Mouse (Mus musculus): ENCODE measurements around the gene Apc2. TPM values are rescaled to one million over a fixed set of nuclear protein-coding genes. Genes with fewer than 3 reads are reported as not detected.
A peak's percentile ranks its signal among the peaks of the same experiment; 100 is the strongest.
"Not testable (repeated sequence)": the region's sequence is repeated elsewhere in the genome, so short reads cannot be mapped to it uniquely, and the experiment has no call there.

Apc2 gene
- under 1 TPM in 1 of 2 experiments, not detected in 1; 0.82 TPM for polyA plus RNA-seq (2017; shearing (Covaris generic))

DNA sequence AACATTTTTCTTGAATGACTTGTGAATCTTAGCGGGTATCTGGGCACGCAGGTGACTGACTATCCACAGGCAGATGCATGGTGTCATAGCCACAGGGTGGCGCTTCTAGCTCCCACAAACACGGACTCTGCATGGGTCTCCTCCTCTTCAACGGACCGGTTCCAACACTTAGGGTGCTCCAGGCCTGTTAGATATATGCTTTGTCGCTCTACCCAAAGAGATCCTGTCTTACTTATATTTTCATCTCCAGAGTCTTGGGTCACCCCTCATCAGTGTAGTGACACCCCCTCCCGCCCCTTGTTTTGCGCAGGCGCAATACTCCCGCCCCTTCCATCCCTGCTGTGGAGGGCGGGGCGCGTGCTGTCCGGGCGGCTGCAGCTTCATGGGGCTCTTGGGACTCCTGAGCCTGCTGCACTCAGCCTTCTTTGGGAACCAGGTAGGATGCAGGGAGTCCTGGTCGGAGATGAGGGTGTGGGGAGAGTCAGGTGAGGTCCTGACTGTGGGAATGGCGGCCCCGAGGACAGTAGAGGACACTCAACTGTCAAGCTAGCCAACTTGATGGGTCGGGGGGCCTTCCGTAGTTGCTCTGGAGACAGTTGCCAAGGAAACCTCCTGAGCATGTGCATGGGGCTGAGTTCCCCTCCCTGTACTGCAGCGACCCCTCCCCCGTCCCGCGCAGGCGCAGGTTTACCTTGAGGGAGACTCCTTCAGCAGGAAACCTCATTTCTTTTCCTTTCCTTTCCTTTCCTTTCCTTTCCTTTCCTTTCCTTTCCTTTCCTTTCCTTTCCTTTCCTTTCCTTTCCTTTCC is at the start of gene Apc2:
Gene Apc2, plus strand, starts transcription at position 360 of the 808 bp plus-strand sequence.
- ATAC-seq: peak; percentile 40

DNA sequence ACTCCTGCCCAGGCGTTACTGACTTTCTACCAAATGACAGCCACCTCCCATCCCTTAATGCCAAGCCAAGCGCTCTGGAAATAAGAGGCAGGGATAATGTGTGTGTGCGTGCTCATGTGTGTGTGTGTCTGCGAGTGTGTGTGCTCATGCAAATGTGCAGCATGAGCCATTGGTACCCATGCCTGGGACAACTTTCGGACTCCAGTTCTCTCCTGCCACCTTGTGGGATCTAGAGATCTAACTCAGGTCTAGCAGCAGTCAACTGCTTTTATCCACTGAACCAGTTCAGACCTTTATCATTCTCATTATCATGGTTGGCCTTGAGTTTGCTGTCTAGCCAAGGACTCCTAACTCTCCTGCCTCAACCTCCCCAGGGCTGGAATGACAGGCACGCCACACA is 47.9 kb upstream of the Apc2 start:
- no peak for ATAC-seq

DNA sequence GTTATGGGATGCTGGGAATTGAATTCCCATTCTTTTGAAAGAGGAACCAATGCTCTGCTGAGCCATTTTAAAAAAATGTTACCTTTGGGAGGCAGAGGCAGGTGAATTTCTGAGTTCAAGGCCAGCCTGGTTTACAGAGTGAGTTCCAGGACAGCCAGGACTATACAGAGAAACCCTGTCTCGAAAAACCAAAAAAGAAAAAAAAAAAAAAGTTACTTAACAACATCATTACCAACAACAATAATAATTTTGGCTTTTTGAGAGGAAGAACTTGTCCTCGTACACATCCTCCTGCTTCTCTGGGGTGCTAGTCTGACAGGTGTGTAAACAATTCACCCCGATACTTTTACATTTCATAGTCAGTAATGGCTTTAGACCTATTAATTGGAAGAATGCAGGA is 47.3 kb upstream of the Apc2 start:
- not testable (repeated sequence) for ATAC-seq

- peak; percentile 79 for ATAC-seq
Observed at GRCm38 (mm10) chr10:80248971-80249640, 46.7 kb upstream of the Apc2 start, which contains the start of gene Ndufs7. Gene Ndufs7, plus strand, starts transcription at chr10:80249121.

DNA sequence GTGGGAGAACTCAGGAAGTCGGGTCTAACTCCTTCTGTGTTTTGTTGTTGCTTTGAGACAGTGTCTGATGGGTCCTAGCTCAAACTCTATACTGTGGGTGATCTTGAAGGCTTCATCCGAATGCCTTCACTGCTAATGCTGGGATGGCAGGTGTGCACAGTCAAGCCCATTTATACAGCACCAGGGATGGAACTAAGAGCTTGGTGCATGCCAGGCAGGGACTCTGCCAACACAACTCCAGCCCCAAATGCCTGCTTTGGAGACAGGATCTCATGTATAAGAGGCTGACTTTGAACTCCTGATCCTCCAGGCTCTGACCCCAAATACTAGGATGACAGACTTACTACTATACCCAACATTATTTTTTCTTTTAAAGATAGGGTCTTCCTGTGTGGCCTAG is 45.7 kb upstream of the Apc2 start:
- ATAC-seq: no peak

DNA sequence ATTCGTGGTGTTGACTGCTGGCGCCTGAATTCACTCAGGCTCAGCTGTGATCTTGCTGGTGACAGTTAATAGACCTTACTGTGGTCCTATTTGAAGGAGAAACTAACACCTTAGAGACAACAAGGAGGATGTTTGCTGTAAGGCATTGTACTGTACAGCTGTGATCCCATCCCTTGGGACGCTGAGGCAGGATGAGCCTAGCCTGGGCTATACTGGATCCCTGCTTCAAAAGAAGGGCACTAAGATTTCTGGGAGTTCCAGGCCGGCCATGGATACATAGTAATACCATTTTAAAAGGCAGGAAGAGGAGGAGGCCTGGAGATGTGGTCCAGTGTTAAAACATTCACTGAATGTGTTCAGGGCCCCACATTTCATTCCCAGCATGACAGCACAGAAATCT is 45.2 kb upstream of the Apc2 start:
- no peak for ATAC-seq

DNA sequence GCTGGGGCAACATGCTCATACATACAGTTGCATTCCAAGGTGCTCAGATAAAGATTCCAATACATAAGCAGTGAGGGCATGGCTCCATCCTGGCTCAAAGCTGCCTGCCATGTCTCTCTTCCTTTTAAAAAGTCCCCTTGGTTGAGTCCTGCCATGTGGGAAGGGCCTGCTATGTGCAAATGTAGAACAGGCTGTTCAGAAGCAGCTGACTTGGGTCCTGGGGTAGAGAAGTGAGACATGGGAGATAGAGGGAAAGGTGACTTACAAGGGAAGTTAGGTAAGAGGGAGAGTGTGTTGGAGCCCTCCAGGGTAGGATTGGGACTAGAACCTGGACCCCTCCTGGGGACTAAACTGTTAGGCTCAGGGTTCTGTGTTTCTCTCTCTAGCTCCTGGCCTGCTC is 43.8 kb upstream of the Apc2 start:
- no peak for ATAC-seq

DNA sequence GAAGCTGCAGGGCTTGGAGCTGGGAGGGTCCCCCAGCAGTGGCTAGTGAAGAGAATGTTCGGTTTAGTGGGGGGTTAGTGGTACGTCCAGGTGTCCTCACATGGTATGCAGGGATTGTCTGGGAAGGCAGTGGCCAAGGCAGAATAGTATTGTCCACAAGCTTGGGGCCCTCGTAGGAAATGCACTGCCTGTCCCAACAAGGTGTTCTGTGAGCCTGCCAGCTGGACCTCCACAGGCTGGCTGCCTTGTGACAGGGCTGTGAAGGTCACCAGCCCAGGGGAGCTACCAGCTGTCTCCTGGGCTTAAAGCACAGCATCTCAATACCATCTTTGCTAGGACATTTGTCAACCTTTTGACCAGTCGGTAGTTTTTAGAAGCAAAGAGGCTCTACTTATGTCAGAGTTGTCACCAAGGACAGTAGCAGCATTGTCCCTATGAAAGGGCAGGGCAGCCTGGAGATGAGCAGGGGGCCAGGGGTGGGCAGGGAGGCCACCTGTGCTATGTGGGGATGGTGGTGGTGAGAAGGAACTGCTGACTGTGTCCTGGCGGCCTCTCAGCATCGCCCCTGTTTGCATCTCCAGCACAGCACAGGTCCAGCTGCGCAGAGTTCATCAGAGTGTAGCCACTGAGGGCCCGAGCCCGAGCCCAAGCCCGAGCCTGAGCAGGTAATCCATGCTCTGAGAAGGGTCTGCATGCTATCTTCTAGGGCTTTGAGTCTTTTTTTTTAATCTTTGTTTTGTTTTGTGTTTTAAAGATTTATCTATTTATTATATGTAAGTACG is 43.1 kb upstream of the Apc2 start:
- ATAC-seq: no peak

GRCm38 (mm10) chr10:80253551-80253950 is 42.2 kb upstream of the Apc2 start:
- ATAC-seq: no peak

GRCm38 (mm10) chr10:80254331-80255297 is 41.2 kb upstream of the Apc2 start:
- ATAC-seq: no peak

- no peak for ATAC-seq
Observed at GRCm38 (mm10) chr10:80255881-80256535, 39.8 kb upstream of the Apc2 start.

DNA sequence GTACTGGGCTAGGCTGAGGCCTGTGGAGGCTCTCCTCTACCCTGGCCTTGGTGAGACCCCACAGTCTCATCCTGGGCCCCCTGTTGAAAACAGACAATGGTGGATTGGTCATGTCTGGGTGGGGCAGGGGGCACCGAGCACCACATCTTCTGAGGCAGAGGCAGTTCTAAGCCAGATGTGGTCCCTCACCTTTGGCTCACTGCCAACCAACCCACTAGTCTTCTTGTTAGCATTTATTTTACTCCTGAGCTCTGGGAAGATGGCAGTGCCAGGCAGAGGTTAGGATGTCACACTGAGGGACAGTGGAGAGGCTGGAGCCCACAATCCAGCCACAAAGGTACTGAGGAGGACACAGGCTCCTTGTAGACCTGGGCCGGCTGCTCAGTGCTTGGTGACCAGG is 37.8 kb upstream of the Apc2 start:
- ATAC-seq: no peak

DNA sequence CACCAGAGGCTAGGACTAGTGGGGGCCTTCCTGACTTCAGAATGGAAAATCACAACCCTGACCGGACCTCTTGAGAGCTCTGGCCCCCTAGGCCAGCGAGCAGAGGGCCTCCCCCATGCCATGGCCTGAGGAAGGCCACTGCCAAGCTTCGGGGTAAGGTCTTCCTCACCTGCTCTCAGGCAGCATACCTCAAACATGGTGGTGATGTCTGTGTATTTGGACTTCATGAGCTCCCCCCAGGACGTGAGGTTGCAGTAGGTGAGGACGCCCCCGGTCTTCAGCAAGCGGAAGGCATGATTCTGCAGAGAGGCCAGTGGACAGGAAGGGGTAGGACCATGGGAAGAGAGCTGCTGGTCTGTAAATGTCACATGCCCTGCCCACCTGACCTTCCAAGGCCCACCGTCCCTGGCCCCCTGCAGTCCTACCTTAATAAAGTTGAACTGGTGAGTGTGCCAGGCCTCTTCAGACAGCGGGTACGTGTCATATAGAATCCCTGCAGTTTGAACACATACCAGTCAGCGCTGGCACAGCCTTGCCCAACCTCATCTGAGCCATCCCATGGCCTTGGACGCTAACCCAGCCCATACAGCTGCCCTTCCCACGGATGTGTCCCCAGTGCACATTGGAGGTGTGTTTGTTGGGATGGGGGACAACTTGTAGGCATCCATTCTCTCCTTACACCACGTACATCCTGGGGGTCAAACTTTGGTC is 36.9 kb upstream of the Apc2 start:
- ATAC-seq: no peak

DNA sequence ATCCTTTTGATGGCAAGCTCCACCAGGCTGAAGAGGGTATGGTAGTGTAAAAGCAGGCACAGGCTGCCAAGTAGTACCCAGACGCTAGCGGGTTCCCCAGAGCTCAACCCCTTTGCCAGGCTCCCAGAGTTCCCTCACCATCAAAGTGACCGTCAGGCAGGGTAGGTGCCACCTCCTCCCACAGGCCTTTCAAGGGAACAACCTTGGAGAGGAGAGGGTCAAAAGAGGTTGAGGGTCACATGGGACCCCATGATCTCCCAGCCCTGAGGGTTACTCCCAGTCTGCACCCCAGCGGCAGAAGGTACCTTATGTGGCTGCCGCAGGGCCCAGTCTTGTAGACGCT is 36.3 kb upstream of the Apc2 start:
- ATAC-seq: no peak

GRCm38 (mm10) chr10:80259861-80260641 is 35.7 kb upstream of the Apc2 start:
- ATAC-seq: no peak

DNA sequence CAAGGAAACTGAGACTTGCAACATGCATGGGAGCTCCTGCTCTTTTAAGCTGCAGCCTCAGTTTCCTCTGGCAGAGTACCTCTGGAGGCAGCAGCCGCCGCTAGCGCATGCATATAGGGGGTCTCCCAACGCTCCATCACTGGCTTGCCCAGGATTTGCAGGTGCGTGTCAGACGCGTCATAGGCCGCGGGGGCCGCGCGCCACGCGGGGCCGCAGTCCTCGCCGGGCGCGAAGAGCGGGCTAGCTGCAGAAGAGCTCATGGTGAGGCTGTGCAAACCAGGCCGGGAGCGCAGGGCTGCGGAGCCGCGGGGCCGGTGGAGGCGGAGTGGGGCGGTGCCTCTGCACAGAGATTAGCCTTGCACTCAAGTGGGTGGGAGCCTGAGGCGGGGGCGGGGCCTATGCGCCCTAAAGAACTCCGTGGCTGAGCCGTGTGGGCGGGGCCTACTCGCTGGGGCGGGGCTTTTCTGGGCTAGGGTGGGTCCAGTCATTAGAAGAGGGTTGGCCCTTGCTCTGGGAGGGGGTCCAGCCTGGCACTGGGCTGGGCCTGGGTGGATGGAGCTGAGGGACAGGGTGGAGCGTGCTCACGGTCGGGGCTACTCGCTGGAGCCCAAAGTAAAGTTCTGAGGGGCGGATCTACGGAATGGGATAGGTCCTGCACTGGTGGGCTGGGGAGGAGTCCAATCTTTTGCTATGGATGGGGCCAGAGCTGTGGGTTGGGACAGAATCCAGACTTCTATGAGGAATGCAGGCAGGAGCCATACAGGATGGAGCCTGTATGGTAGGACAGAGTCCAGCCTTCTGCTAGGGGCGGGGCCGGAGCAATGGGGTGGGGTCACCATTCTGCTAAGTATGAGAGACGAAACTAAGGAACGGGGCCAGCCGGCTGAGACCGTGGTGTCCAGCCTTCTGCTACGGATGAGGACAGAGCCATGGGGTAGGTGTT is 34.9 kb upstream of the Apc2 start, which contains the start of the genes Gamt and Dazap1:
Gene Gamt, minus strand, starts transcription at position 371 of the 943 bp plus-strand sequence.
Gene Dazap1, plus strand, starts transcription at position 845 of the 943 bp plus-strand sequence.
- peak; percentile 56 for ATAC-seq

DNA sequence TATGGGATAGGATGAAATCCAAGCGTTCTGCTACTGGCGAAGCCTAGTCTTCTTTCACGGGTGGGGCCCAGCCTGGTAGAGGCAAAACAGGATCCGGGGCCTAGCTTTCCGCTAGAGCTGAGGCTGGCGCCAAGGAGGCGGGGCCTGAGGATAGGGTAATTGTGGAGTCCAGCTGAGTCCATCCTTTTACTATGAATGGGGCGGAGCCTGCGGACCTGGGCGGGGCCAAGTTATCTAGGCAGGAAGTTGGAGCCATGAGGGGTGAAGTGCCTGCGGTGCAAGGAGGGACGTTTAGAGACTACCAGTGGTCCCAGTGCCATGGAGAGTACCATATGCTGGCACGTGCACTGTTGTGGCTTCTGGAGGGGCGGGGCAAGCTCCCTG is 34.2 kb upstream of the Apc2 start:
- peak; percentile 37 for ATAC-seq

DNA sequence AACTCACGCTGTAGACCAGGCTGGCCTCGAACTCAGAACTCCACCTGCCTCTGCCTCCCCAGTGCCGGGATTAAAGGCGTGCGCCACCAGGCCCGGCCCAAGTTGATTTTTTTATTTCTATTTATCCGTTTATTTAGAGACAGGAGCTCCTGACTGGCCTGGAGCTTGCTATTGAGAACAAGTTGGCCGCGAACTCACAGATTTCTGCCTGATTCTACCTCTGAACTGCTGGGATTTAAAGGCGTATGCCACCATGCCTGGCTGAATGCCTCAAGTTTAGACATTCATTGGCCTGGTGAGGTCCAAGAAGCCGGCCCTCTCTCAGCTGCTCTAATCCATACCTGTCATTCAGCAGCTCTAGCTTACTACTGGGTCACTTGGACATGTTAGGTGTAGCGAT is 33.6 kb upstream of the Apc2 start:
- ATAC-seq: no peak

Measured in activated CD4-positive, CD25-positive, alpha-beta regulatory T cell, adult 4 months (primary cell).